In genomic region chr19:22692553-22692952, GRCm38 (mm10) we compare ENCODE assay signal across 11 mouse cellular contexts.
DNase-seq lines count a peak whose midpoint lies in the region; ATAC-seq lines count a peak whose summit lies in the region.
"Had no signal": no experiment of that assay in that cellular context is flagged by ENCODE, and none has a peak within 500 bp of the region (broad histone marks: within the 10 kb centered on the region; RNA-seq: fewer than 3 reads in every experiment).

No protein-coding gene starts in this region.

- no peaks in the 10 kb centered on the region for H3K9me3 ChIP-seq in forebrain, embryonic 10.5 days
- H3K9me3 ChIP-seq in forebrain, embryonic 13.5 days (replicated peaks), result no peaks in the 10 kb centered on the region
- H3K9me3 ChIP-seq in midbrain, embryonic 10.5 days (replicated peaks), result no peaks in the 10 kb centered on the region
- no peaks in the 10 kb centered on the region for H3K9me3 ChIP-seq in midbrain, embryonic 14.5 days (ENCODE audit: control insufficient read depth, low read length)
- H3K9me3 ChIP-seq: midbrain, embryonic 12.5 days had no signal

- peak overlapping the region; percentile 13; the same call in 1 of the 2 replicates for H3K4me3 ChIP-seq in forebrain, embryonic 10.5 days
- no peak overlapping the region for H3K4me3 ChIP-seq in forebrain, embryonic 13.5 days
- H3K4me3 ChIP-seq in midbrain, embryonic 10.5 days, result no peak overlapping the region
- no peak overlapping the region for H3K4me3 ChIP-seq in midbrain, embryonic 14.5 days (replicated peaks; ENCODE audit: low read depth, low read length)
- H3K4me3 ChIP-seq: midbrain, embryonic 12.5 days had no signal

- no peak for DNase-seq in forebrain, embryonic 10.5 days (ENCODE audit: extremely low spot score, low spot score)
- peak; percentile 13 for DNase-seq in midbrain, embryonic 10.5 days (ENCODE audit: low spot score)
- no peak for DNase-seq in midbrain, embryonic 14.5 days
- peak; percentile 16 to 49 for DNase-seq in kidney, postnatal 25 days
- DNase-seq in thymus, postnatal 4 days, result no peak
- DNase-seq in adrenal gland, postnatal 25 days, result no peak
- no peak for DNase-seq in cerebellum, adult 11 months
- DNase-seq: cerebellum, adult 8-10 months; lung, embryonic 14.5 days had no signal

- H3K27ac ChIP-seq in forebrain, embryonic 10.5 days, result peak overlapping the region; percentile 52
- H3K27ac ChIP-seq in forebrain, embryonic 13.5 days, result no peak overlapping the region
- H3K27ac ChIP-seq in midbrain, embryonic 10.5 days (replicated peaks), result no peak overlapping the region
- H3K27ac ChIP-seq in midbrain, embryonic 14.5 days (replicated peaks; ENCODE audit: low read depth, low read length), result no peak overlapping the region
- H3K27ac ChIP-seq: midbrain, embryonic 12.5 days had no signal

- ATAC-seq in forebrain, embryonic 13.5 days, result no peak
- ATAC-seq in midbrain, embryonic 14.5 days (ENCODE audit: low FRiP score, low TSS enrichment), result no peak

- peaks cover 55% of the 10 kb centered on the region for H3K27me3 ChIP-seq in forebrain, embryonic 10.5 days (ENCODE audit: poor library complexity, severe bottlenecking)
- H3K27me3 ChIP-seq in forebrain, embryonic 13.5 days, result no peaks in the 10 kb centered on the region
- peaks cover 17% of the 10 kb centered on the region; the same call in 1 of the 2 replicates for H3K27me3 ChIP-seq in midbrain, embryonic 10.5 days (ENCODE audit: low read depth, poor library complexity, severe bottlenecking)
- no peaks in the 10 kb centered on the region for H3K27me3 ChIP-seq in midbrain, embryonic 14.5 days (ENCODE audit: control insufficient read depth, insufficient read depth, low read length)
- H3K27me3 ChIP-seq: midbrain, embryonic 12.5 days had no signal

- WGBS in forebrain, embryonic 10.5 days, result 39% methylated on average over 4 of the region's 4 CpGs
- whole genome bisulfite sequencing in forebrain, embryonic 13.5 days, result 29% methylated on average over 4 of the region's 4 CpGs
- WGBS in midbrain, embryonic 10.5 days, result 49% methylated on average over 4 of the region's 4 CpGs
- WGBS in midbrain, embryonic 14.5 days, result 38% methylated on average over 4 of the region's 4 CpGs

- no peaks in the 10 kb centered on the region for H3K36me3 ChIP-seq in forebrain, embryonic 10.5 days (replicated peaks)
- H3K36me3 ChIP-seq in forebrain, embryonic 13.5 days (ENCODE audit: poor library complexity, severe bottlenecking), result no peaks in the 10 kb centered on the region
- no peaks in the 10 kb centered on the region for H3K36me3 ChIP-seq in midbrain, embryonic 10.5 days
- H3K36me3 ChIP-seq in midbrain, embryonic 14.5 days (ENCODE audit: control insufficient read depth, insufficient read depth, low read length), result no peaks in the 10 kb centered on the region
- H3K36me3 ChIP-seq: midbrain, embryonic 12.5 days had no signal

- H3K4me1 ChIP-seq in forebrain, embryonic 10.5 days, result peaks cover 38% of the 10 kb centered on the region
- H3K4me1 ChIP-seq in forebrain, embryonic 13.5 days, result 0 out of 2 replicates have a peak, but pooled peaks cover 3% of the 10 kb centered on the region
- peaks cover 24% of the 10 kb centered on the region for H3K4me1 ChIP-seq in midbrain, embryonic 10.5 days
- no peaks in the 10 kb centered on the region for H3K4me1 ChIP-seq in midbrain, embryonic 14.5 days (ENCODE audit: control insufficient read depth, insufficient read depth, low read length)

- H3K9ac ChIP-seq in forebrain, embryonic 13.5 days, result no peak overlapping the region
- H3K9ac ChIP-seq in midbrain, embryonic 14.5 days (replicated peaks; ENCODE audit: low read length), result no peak overlapping the region
- H3K9ac ChIP-seq: lung, embryonic 14.5 days; midbrain, embryonic 12.5 days had no signal

- H3K4me2 ChIP-seq in forebrain, embryonic 13.5 days, result no peak overlapping the region
- no peak overlapping the region for H3K4me2 ChIP-seq in midbrain, embryonic 14.5 days (ENCODE audit: low read length)
- H3K4me2 ChIP-seq: lung, embryonic 14.5 days; midbrain, embryonic 12.5 days had no signal

Comparison
In these comparisons a context has a peak if more than half of its experiments do, and no peak if none do; other contexts are left out.
1. DNase-seq: peak in midbrain, embryonic 10.5 days (single experiment) and kidney, postnatal 25 days (2 of 2); none in forebrain, embryonic 10.5 days (single experiment), midbrain, embryonic 14.5 days (single experiment), thymus, postnatal 4 days (single experiment), adrenal gland, postnatal 25 days (single experiment) and cerebellum, adult 11 months (single experiment).